Mouse (Mus musculus): ENCODE results near the gene Hist1h4n.
"Not testable (repeated sequence)": the region's sequence is repeated elsewhere in the genome, so short reads cannot be mapped to it uniquely, and the experiment has no call there.

DNA sequence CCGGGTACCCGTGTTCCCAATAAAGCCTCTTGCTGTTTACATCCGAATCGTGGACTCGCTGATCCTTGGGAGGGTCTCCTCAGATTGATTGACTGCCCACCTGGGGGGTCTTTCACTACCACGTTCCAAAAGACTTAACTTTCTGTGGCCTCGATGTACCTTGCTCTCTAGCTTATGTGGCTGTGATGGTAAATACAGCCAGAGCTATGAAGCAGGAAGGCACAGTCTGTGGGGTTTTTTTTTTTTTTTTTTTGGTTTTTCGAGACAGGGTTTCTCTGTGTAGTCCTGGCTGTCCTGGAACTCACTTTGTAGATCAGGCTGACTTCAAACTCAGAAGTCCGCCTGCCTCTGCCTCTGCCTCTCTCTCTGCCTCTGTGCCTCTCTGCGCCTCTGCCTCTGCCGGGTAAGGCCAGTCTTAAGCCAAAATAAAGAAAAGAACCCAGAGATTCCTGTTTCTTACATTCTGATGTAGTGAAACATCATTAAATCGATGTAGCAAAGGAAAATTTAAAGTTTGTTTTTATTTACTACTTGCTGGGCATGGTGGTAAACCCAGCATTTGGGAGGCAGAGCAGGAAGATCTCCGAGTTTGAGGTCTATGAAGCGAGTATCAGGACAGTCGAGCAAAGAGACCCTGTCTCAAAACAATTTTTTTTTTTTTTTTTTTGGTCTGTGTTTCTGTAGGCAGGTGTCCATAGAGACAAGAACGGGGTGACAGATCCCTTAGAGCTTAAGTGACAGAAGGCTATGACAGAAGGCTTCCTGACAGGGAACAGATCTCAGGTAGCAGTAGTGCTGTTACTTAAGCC lies 11.7 kb downstream of the Hist1h4n start:
- not testable (repeated sequence) for TF ChIP-seq GATA1, TAL1 (IDR thresholded peaks at IDR 0.05; ENCODE audit: low read length)
